In genomic region chr11:70657991-70658390, GRCm38 (mm10) we compare ENCODE assay signal across 14 mouse cellular contexts. TPM values are rescaled to one million over a fixed set of nuclear protein-coding genes. Genes with fewer than 3 reads are reported as not detected.
A peak's percentile ranks its signal among the peaks of the same experiment; 100 is the strongest.
DNase-seq lines count a peak whose midpoint lies in the region; ATAC-seq and TF ChIP-seq lines count a peak whose summit lies in the region.
"Had no signal": no experiment of that assay in that cellular context is flagged by ENCODE, and none has a peak within 500 bp of the region (broad histone marks: within the 10 kb centered on the region; RNA-seq: fewer than 3 reads in every experiment).

No protein-coding gene starts in this region.

- H3K27me3 ChIP-seq in heart, embryonic 10.5 days (ENCODE audit: insufficient read depth, poor library complexity, severe bottlenecking): no peaks in the 10 kb centered on the region
- H3K27me3 ChIP-seq in kidney, embryonic 16.5 days (ENCODE audit: insufficient read depth, low read length): no peaks in the 10 kb centered on the region
- H3K27me3 ChIP-seq in embryonic facial prominence, embryonic 10.5 days (replicated peaks; ENCODE audit: low read depth, poor library complexity, severe bottlenecking): no peaks in the 10 kb centered on the region
- H3K27me3 ChIP-seq in heart, postnatal 0 days (ENCODE audit: control insufficient read depth, insufficient read depth, low read length): no peaks in the 10 kb centered on the region

- no peak for ATAC-seq in kidney, embryonic 16.5 days (ENCODE audit: low FRiP score, low TSS enrichment)
- ATAC-seq in heart, postnatal 0 days (ENCODE audit: insufficient read depth, low read depth): no peak
- ATAC-seq: CD4-positive, CD25-positive, alpha-beta regulatory T cell, adult 4 months; forebrain, embryonic 16.5 days; inflammation-experienced regulatory T-cells, adult 6 months had no signal

- no peaks in the 10 kb centered on the region for H3K9me3 ChIP-seq in heart, embryonic 10.5 days
- H3K9me3 ChIP-seq in kidney, embryonic 16.5 days (ENCODE audit: low read length): no peaks in the 10 kb centered on the region
- H3K9me3 ChIP-seq in embryonic facial prominence, embryonic 10.5 days: no peaks in the 10 kb centered on the region
- no peaks in the 10 kb centered on the region for H3K9me3 ChIP-seq in heart, postnatal 0 days (replicated peaks; ENCODE audit: control insufficient read depth, low read length)

- peak overlapping the region; percentile 3; the same call in 1 of the 2 replicates for H3K9ac ChIP-seq in kidney, embryonic 16.5 days (replicated peaks; ENCODE audit: low read length)
- peak overlapping the region; percentile 99 for H3K9ac ChIP-seq in heart, postnatal 0 days (replicated peaks; ENCODE audit: low read depth, low read length)

- peak overlapping the region; percentile 97 for H3K27ac ChIP-seq in heart, embryonic 10.5 days
- H3K27ac ChIP-seq in kidney, embryonic 16.5 days (ENCODE audit: low read length): no peak overlapping the region
- H3K27ac ChIP-seq in embryonic facial prominence, embryonic 10.5 days (replicated peaks): peak overlapping the region; percentile 99
- H3K27ac ChIP-seq in heart, postnatal 0 days (ENCODE audit: low read depth): peak overlapping the region; percentile 100
- H3K27ac ChIP-seq: stomach, postnatal 0 days had no signal

- H3K4me1 ChIP-seq in heart, embryonic 10.5 days: peaks cover 52% of the 10 kb centered on the region
- H3K4me1 ChIP-seq in kidney, embryonic 16.5 days (ENCODE audit: insufficient read depth, low read length): peaks cover 26% of the 10 kb centered on the region
- H3K4me1 ChIP-seq in embryonic facial prominence, embryonic 10.5 days: peaks cover 55% of the 10 kb centered on the region
- peaks cover 43% of the 10 kb centered on the region for H3K4me1 ChIP-seq in heart, postnatal 0 days (ENCODE audit: control insufficient read depth, insufficient read depth)

- 51% methylated on average over 9 of the region's 9 CpGs for WGBS in heart, embryonic 10.5 days
- WGBS in kidney, embryonic 16.5 days: 36% methylated on average over 9 of the region's 9 CpGs
- WGBS in embryonic facial prominence, embryonic 10.5 days: 52% methylated on average over 9 of the region's 9 CpGs
- 41% methylated on average over 9 of the region's 9 CpGs for WGBS in heart, postnatal 0 days

- TF ChIP-seq EP300 in heart, postnatal 0 days (IDR thresholded peaks at IDR 0.05; ENCODE audit: low read depth): no peak

- peak overlapping the region; percentile 100 for H3K4me3 ChIP-seq in heart, embryonic 10.5 days
- no peak overlapping the region for H3K4me3 ChIP-seq in kidney, embryonic 16.5 days (ENCODE audit: low read length)
- H3K4me3 ChIP-seq in embryonic facial prominence, embryonic 10.5 days: peak overlapping the region; percentile 100
- H3K4me3 ChIP-seq in heart, postnatal 0 days (ENCODE audit: low read depth, low read length): peak overlapping the region; percentile 96

- peaks cover 48% of the 10 kb centered on the region for H3K36me3 ChIP-seq in heart, embryonic 10.5 days
- peaks cover 18% of the 10 kb centered on the region for H3K36me3 ChIP-seq in kidney, embryonic 16.5 days (ENCODE audit: insufficient read depth, low read length)
- H3K36me3 ChIP-seq in embryonic facial prominence, embryonic 10.5 days (replicated peaks): peaks cover 45% of the 10 kb centered on the region
- peaks cover 35% of the 10 kb centered on the region for H3K36me3 ChIP-seq in heart, postnatal 0 days (replicated peaks; ENCODE audit: control insufficient read depth, insufficient read depth, low read length)

- no peak for TF ChIP-seq CTCF in heart, postnatal 0 days (IDR thresholded peaks at IDR 0.05; ENCODE audit: low read depth)

- no peak overlapping the region for H3K4me2 ChIP-seq in kidney, embryonic 16.5 days (replicated peaks; ENCODE audit: low read depth, low read length)
- peak overlapping the region; percentile 75 for H3K4me2 ChIP-seq in heart, postnatal 0 days (ENCODE audit: low read depth, low read length)

- DNase-seq in heart, embryonic 10.5 days (ENCODE audit: low spot score): no peak
- no peak for DNase-seq in heart, postnatal 4 days
- DNase-seq in kidney, postnatal 10 days: no peak
- no peak for DNase-seq in embryonic facial prominence, embryonic 10.5 days (ENCODE audit: low spot score)
- no peak for DNase-seq in heart, postnatal 0 days (ENCODE audit: low spot score)
- DNase-seq in frontal cortex, postnatal 36 days (ENCODE audit: low spot score in 2 of 2): no peak
- DNase-seq in B cell, adult 2 months: no peak
- DNase-seq: cerebellum, adult 9-10 months; lung, adult 18-20 months had no signal

RNA-seq across cellular contexts. Expression of gene Eno3, which starts 1.0 kb away (rescaled TPM):
- 188 and 256 TPM in 2 replicates for polyA plus RNA-seq in heart, embryonic 10.5 days (2016; fragmentation: Nextera tagmentation; extraction: Ambion mirVana)
- 1,000 to 10,000 TPM; 1,339 to 1,391 TPM for total RNA-seq in heart, postnatal 4 days (2021)
- polyA plus RNA-seq in kidney, embryonic 16.5 days (2015; fragmentation: Nextera tagmentation; extraction: Ambion mirVana): 23.1 and 28.0 TPM in 2 replicates
- polyA plus RNA-seq in embryonic facial prominence, embryonic 10.5 days (2016; fragmentation: Nextera tagmentation; extraction: Ambion mirVana): 72.9 and 88.4 TPM in 2 replicates
- total RNA-seq in heart, postnatal 0 days (2014; rRNA removed; ENCODE audit: low replicate concordance): 1,315 and 1,376 TPM in 2 replicates
- polyA plus RNA-seq in heart, postnatal 0 days (2015; fragmentation: Nextera tagmentation; extraction: Ambion mirVana): 1,204 and 1,224 TPM in 2 replicates

RNA-seq across cellular contexts. Expression of gene Pfn1, which starts 3.5 kb away (rescaled TPM):
- 2,022 and 2,208 TPM in 2 replicates for polyA plus RNA-seq in heart, embryonic 10.5 days (2016; fragmentation: Nextera tagmentation; extraction: Ambion mirVana)
- total RNA-seq in heart, postnatal 4 days (2021): 100 to 1,000 TPM; 572 to 580 TPM
- 1,671 and 1,948 TPM in 2 replicates for polyA plus RNA-seq in kidney, embryonic 16.5 days (2015; fragmentation: Nextera tagmentation; extraction: Ambion mirVana)
- polyA plus RNA-seq in embryonic facial prominence, embryonic 10.5 days (2016; fragmentation: Nextera tagmentation; extraction: Ambion mirVana): 2,153 and 2,165 TPM in 2 replicates
- total RNA-seq in heart, postnatal 0 days (2014; rRNA removed; ENCODE audit: low replicate concordance): 924 and 959 TPM in 2 replicates
- polyA plus RNA-seq in heart, postnatal 0 days (2015; fragmentation: Nextera tagmentation; extraction: Ambion mirVana): 903 and 932 TPM in 2 replicates

RNA-seq across cellular contexts. Expression of gene Slc25a11, which starts 10.7 kb away (rescaled TPM):
- polyA plus RNA-seq in heart, embryonic 10.5 days (2016; fragmentation: Nextera tagmentation; extraction: Ambion mirVana): 207 and 246 TPM in 2 replicates
- 100 to 1,000 TPM; 311 to 313 TPM for total RNA-seq in heart, postnatal 4 days (2021)
- 229 and 235 TPM in 2 replicates for polyA plus RNA-seq in kidney, embryonic 16.5 days (2015; fragmentation: Nextera tagmentation; extraction: Ambion mirVana)
- polyA plus RNA-seq in embryonic facial prominence, embryonic 10.5 days (2016; fragmentation: Nextera tagmentation; extraction: Ambion mirVana): 135 and 137 TPM in 2 replicates
- 530 and 532 TPM in 2 replicates for total RNA-seq in heart, postnatal 0 days (2014; rRNA removed; ENCODE audit: low replicate concordance)
- 446 and 451 TPM in 2 replicates for polyA plus RNA-seq in heart, postnatal 0 days (2015; fragmentation: Nextera tagmentation; extraction: Ambion mirVana)

RNA-seq across cellular contexts. Expression of gene Rnf167, which starts 11.0 kb away (rescaled TPM):
- 68.3 and 74.4 TPM in 2 replicates for polyA plus RNA-seq in heart, embryonic 10.5 days (2016; fragmentation: Nextera tagmentation; extraction: Ambion mirVana)
- 10 to 100 TPM; 42.1 to 42.8 TPM for total RNA-seq in heart, postnatal 4 days (2021)
- polyA plus RNA-seq in kidney, embryonic 16.5 days (2015; fragmentation: Nextera tagmentation; extraction: Ambion mirVana): 130 and 137 TPM in 2 replicates
- 89.7 and 91.9 TPM in 2 replicates for polyA plus RNA-seq in embryonic facial prominence, embryonic 10.5 days (2016; fragmentation: Nextera tagmentation; extraction: Ambion mirVana)
- 48.3 and 66.3 TPM in 2 replicates for total RNA-seq in heart, postnatal 0 days (2014; rRNA removed; ENCODE audit: low replicate concordance)
- 61.8 and 62.5 TPM in 2 replicates for polyA plus RNA-seq in heart, postnatal 0 days (2015; fragmentation: Nextera tagmentation; extraction: Ambion mirVana)

RNA-seq across cellular contexts. Expression of gene Spag7, which starts 11.2 kb away (rescaled TPM):
- polyA plus RNA-seq in heart, embryonic 10.5 days (2016; fragmentation: Nextera tagmentation; extraction: Ambion mirVana): 204 and 209 TPM in 2 replicates
- 10 to 100 TPM; 86.2 to 92.3 TPM for total RNA-seq in heart, postnatal 4 days (2021)
- polyA plus RNA-seq in kidney, embryonic 16.5 days (2015; fragmentation: Nextera tagmentation; extraction: Ambion mirVana): 206 and 209 TPM in 2 replicates
- polyA plus RNA-seq in embryonic facial prominence, embryonic 10.5 days (2016; fragmentation: Nextera tagmentation; extraction: Ambion mirVana): 181 and 185 TPM in 2 replicates
- total RNA-seq in heart, postnatal 0 days (2014; rRNA removed; ENCODE audit: low replicate concordance): 42.0 and 53.9 TPM in 2 replicates
- polyA plus RNA-seq in heart, postnatal 0 days (2015; fragmentation: Nextera tagmentation; extraction: Ambion mirVana): 154 and 175 TPM in 2 replicates
